Mouse (Mus musculus) liver, embryonic 14.5 days (tissue): ENCODE measurements around the gene Utp14b. TPM values are rescaled to one million over a fixed set of nuclear protein-coding genes. Genes with fewer than 3 reads are reported as not detected.
A peak's percentile ranks its signal among the peaks of the same experiment; 100 is the strongest.

Source experiments
- ATAC-seq: fragments of 200-750 bp; cut with Nextera tagmentation; 2 replicates; pipeline ENCODE4 v1.8.0; 2017; ENCODE audit warnings: moderate number of reproducible peaks, mild to moderate bottlenecking, moderate library complexity; ENCODE audit not compliant: insufficient read depth
- DNase-seq, 3 experiments: peaks; one replicate each; pipeline ENCODE4 v3.0.0-alpha.2; 2012 to 2013; ENCODE audit warnings: low read depth in 3 of 3, low spot score in 3 of 3
- H3K27ac ChIP-seq: fragments of 300-500 bp; sonication (generic); 2 replicates; pipeline ENCODE4 v1.5.1; 2014; ENCODE audit warnings: moderate library complexity, mild to moderate bottlenecking, control low read depth, inconsistent platforms
- H3K27me3 ChIP-seq: fragments of 300-500 bp; sonication (generic); 2 replicates; pipeline ENCODE4 v1.6.1; 2014; ENCODE audit warnings: mild to moderate bottlenecking, low read length, moderate library complexity; ENCODE audit not compliant: control insufficient read depth, insufficient read depth
- H3K36me3 ChIP-seq: fragments of 300-500 bp; sonication (generic); replicated peaks from 2 replicates; pipeline ENCODE4 v1.6.1; 2014; ENCODE audit warnings: low read depth; ENCODE audit not compliant: control insufficient read depth, insufficient read depth
- H3K4me1 ChIP-seq, 2 experiments: fragments of 200-500 bp in 1 of 2; fragments of 300-500 bp in 1 of 2; sonication (generic) in 1 of 2; replicated peaks; 2 replicates each; pipeline ENCODE4 v1.6.1; 2012 to 2014; ENCODE audit warnings: antibody characterized with exemption in 1 of 2, inconsistent platforms in 1 of 2, low read length in 1 of 2; ENCODE audit not compliant: control insufficient read depth in 2 of 2, insufficient read depth in 2 of 2
- H3K4me2 ChIP-seq: fragments of 300-500 bp; sonication (generic); 2 replicates; pipeline ENCODE4 v1.6.1; 2014; ENCODE audit warnings: low read depth, mild to moderate bottlenecking, control low read depth, moderate library complexity
- H3K4me3 ChIP-seq, 2 experiments: fragments of 200-500 bp in 1 of 2; fragments of 300-500 bp in 1 of 2; sonication (generic) in 1 of 2; 2 replicates each; pipeline ENCODE4 v1.5.1; 2012 to 2014; ENCODE audit warnings: low read depth in 2 of 2, low read length in 2 of 2, mild to moderate bottlenecking in 2 of 2, control low read depth in 1 of 2, inconsistent platforms in 1 of 2, moderate library complexity in 1 of 2; ENCODE audit not compliant: insufficient read depth in 1 of 2
- H3K9ac ChIP-seq: fragments of 300-500 bp; sonication (generic); replicated peaks from 2 replicates; pipeline ENCODE4 v1.6.1; 2014; ENCODE audit warnings: mild to moderate bottlenecking, control low read depth, moderate library complexity
- H3K9me3 ChIP-seq: fragments of 300-500 bp; sonication (generic); 2 replicates; pipeline ENCODE4 v1.6.1; 2016; ENCODE audit warnings: low read length, mixed read lengths; ENCODE audit not compliant: control insufficient read depth
- CTCF ChIP-seq: IDR thresholded peaks from 2 replicates; pipeline ENCODE4 v1.5.1; 2016; ENCODE audit warnings: antibody characterized with exemption, low read depth, control low read depth
- EP300 ChIP-seq: IDR thresholded peaks from 2 replicates; pipeline ENCODE4 v1.6.1; 2016; ENCODE audit warnings: antibody characterized with exemption, low read depth
- WGBS: fragments of 180-500 bp; shearing (Covaris S2); extraction: QIAGEN DNeasy Blood & Tissue Kit; methylation state at CpG from one replicate; pipeline ENCODE4 v1.1.7; 2014; ENCODE audit not compliant: insufficient replicate concordance; 5-methylcytosine and 5-hydroxymethylcytosine counted together
- polyA plus RNA-seq, 2 experiments: library from polyadenylated mRNA; depleted of rRNA in 1 of 2; stranded (reverse) in 1 of 2; unstranded in 1 of 2; fragments of >200 nt; fragmentation: Nextera tagmentation in 1 of 2; extraction: Ambion mirVana in 1 of 2; gene quantifications; 2 replicates each; pipeline versions ENCODE4 v1.2.1 to v1.2.3; 2012 to 2014

The Utp14b gene
- polyA plus RNA-seq, 2 experiments = 0.93 to 1.4 TPM

DNA sequence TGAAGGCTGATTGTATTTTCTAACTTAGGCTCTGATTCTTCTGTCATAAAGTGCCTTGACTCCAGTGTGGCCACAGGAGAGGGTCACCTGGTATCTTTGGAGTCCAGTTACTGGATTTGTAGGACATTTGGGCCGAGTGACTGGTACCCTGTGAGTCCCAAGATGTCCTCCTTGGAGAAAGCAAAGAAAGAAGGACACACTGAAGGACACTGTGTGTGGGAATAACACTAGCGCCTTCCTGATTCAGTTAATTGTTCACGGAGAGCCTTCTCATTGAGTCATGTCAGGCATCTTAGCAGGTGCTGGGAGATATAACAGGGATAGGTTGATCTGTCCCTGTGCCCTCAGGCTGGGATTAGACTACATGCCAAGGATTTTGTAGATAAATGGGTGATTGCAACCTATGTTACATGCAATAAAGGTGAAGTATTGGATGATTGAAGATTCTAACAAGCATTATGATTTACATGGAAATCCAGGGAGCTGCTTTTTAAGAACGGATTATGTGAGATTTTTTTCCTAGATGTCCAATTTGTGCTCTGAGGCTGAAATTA is 1.5 kb downstream of the Utp14b start:
- WGBS = 63% methylated on average over 4 of the region's 4 CpGs
- Histone ChIP-seq H3K4me1 (peaks cover 8 to 13% of the 10 kb centered on the region in 2 experiments; a peak in 3 of 4 replicates), H3K27me3 (no peaks in the 10 kb centered on the region), H3K9me3 (no peaks in the 10 kb centered on the region), H3K4me3 (peak overlapping the region; percentile 81 to 87), H3K9ac (peak overlapping the region; percentile 74), H3K36me3 (no peaks in the 10 kb centered on the region; the same call in 1 of the 2 replicates), H3K4me2 (peak overlapping the region; percentile 72), H3K27ac (no peak overlapping the region)
- ATAC-seq (no peak), DNase-seq (no peak)
- TF ChIP-seq CTCF = no peak
- TF ChIP-seq EP300 = no peak

DNA sequence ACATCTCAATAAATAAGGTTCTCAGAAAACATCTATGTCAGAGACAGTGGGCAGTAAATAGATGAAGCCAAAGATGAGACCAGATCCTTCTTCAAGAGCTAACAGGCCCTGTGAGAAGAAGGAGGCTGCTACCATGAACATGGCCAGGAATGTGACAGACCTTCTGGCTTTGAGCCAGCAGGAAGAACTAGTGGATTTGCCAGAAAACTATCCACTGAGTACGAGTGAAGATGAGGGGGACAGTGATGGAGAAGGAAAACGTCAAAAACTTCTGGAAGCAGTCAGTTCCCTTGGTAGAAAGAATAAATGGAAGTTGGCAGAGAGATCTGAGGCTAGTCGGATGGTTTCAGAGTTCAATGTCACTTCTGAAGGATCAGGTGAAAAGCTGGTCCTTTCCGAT is 6.5 kb downstream of the Utp14b start:
- H3K9ac ChIP-seq = no peak overlapping the region
- DNase-seq (no peak), ATAC-seq (no peak)
- H3K9me3 ChIP-seq = no peaks in the 10 kb centered on the region
- H3K36me3 ChIP-seq = peaks cover 6% of the 10 kb centered on the region
- no peak overlapping the region for H3K27ac ChIP-seq
- 74% methylated on average over 4 of the region's 4 CpGs for WGBS
- peaks cover 8% of the 10 kb centered on the region in 2 experiments; a peak in 3 of 4 replicates for H3K4me1 ChIP-seq
- H3K4me2 ChIP-seq = no peak overlapping the region
- H3K27me3 ChIP-seq = no peaks in the 10 kb centered on the region
- TF ChIP-seq CTCF (no peak), EP300 (no peak)
- no peak overlapping the region for H3K4me3 ChIP-seq

DNA sequence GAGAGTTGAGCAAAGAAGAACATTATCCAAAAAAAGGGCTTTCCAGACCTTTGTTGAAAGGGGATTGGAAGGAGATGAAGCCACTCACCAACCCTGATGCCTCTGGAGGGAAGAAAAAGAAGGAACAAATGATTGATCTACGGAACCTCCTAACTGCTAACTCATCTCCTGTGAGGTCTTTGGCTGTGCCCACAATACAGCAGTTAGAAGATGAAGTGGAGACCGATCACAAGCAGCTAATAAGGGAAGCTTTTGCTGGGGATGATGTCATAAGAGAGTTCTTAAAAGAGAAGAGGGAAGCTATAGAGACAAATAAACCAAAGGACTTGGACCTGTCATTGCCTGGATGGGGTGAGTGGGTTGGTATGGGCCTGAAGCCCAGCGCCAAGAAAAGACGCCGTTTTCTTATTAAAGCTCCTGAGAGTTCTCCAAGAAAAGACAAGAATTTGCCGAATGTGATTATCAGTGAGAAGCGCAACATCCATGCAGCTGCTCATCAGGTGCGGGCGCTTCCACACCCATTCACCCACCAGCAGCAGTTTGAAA is 8.2 kb downstream of the Utp14b start:
- H3K4me2 ChIP-seq = no peak overlapping the region
- WGBS = 74% methylated on average over 9 of the region's 9 CpGs
- peaks cover 6% of the 10 kb centered on the region for H3K36me3 ChIP-seq
- no peak overlapping the region for H3K27ac ChIP-seq
- no peaks in the 10 kb centered on the region for H3K9me3 ChIP-seq
- no peak for ATAC-seq
- no peak overlapping the region for H3K9ac ChIP-seq
- TF ChIP-seq CTCF = no peak
- TF ChIP-seq EP300 = no peak
- peaks cover under 1 to 2% of the 10 kb centered on the region in 2 experiments; a peak in 3 of 4 replicates for H3K4me1 ChIP-seq
- H3K4me3 ChIP-seq = no peak overlapping the region
- no peak for DNase-seq
- no peaks in the 10 kb centered on the region for H3K27me3 ChIP-seq

DNA sequence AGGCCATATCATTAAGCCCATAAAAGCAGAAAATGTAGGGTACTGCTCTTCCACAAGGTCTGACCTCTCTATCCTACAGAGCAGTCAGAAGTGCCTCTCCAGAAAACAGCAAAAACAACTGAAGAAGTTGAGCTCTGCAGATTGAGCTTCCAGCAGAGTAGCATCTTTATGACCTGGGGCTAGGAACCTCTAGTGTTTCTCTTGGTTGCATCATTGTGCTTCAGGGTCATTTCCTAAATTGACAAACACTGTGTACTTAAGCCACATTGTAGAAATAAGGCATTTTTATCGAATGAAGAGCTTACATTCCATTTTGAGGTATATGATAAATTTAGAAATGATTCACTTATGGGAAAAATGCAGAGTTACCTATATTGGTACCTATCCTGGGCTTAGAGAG is 8.7 kb downstream of the Utp14b start:
- peaks cover 6% of the 10 kb centered on the region for H3K36me3 ChIP-seq
- no peaks in the 10 kb centered on the region; a peak in 2 of 4 replicates for H3K4me1 ChIP-seq
- no peaks in the 10 kb centered on the region for H3K27me3 ChIP-seq
- H3K9me3 ChIP-seq = no peaks in the 10 kb centered on the region
- no peak for ATAC-seq
- H3K9ac ChIP-seq = no peak overlapping the region
- H3K4me3 ChIP-seq = no peak overlapping the region
- H3K27ac ChIP-seq = no peak overlapping the region
- TF ChIP-seq EP300 (no peak), CTCF (no peak)
- WGBS = 68% methylated on average over 1 of the region's 1 CpGs
- no peak overlapping the region for H3K4me2 ChIP-seq
- DNase-seq = no peak

DNA sequence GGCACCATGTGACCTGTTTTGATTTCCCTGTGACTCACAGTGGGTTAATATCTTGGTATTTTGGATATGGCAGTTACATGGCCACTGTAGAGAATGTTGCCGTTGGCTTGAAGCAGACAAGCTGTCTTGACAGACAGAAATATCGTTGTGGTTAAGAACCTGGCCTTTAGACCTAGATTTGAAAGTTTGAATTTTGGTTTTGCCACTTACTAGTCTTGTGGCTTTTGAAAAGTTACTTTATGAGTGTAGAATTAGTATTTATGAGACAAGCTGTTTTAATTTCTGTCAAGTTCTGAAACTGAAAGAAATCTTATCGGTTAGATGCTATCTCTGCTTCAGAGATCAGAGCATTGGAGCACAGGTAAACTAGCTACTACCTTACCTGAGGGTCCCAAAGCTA is 24.5 kb downstream of the Utp14b start:
- H3K27me3 ChIP-seq = no peaks in the 10 kb centered on the region
- ATAC-seq = no peak
- no peaks in the 10 kb centered on the region for H3K36me3 ChIP-seq
- H3K4me1 ChIP-seq = no peaks in the 10 kb centered on the region
- H3K27ac ChIP-seq = no peak overlapping the region
- no peak for TF ChIP-seq EP300
- TF ChIP-seq CTCF = no peak
- 61% methylated on average over 3 of the region's 3 CpGs for WGBS
- no peak overlapping the region for H3K4me3 ChIP-seq
- no peak overlapping the region for H3K9ac ChIP-seq
- H3K9me3 ChIP-seq = no peaks in the 10 kb centered on the region
- no peak for DNase-seq
- H3K4me2 ChIP-seq = no peak overlapping the region
